Mouse (Mus musculus): Measurements from ENCODE around the gene Filip1l. TPM values are rescaled to one million over a fixed set of nuclear protein-coding genes. Genes with fewer than 3 reads are reported as not detected.

Gene Filip1l
- 4.2 and 4.7 TPM in 2 replicates for polyA plus RNA-seq (2015; fragmentation: Nextera tagmentation; extraction: Ambion mirVana)

- H3K9me3 ChIP-seq, result no peaks in the 10 kb centered on the region
- peaks cover 10% of the 10 kb centered on the region; the same call in 1 of the 2 replicates for H3K4me1 ChIP-seq (replicated peaks)
- H3K4me3 ChIP-seq, result no peak within 1 kb of the TSS
- 77% methylated on average over 6 of the region's 6 CpGs for WGBS
- H3K4me2 ChIP-seq, result no peak within 1 kb of the TSS
- no peaks in the 10 kb centered on the region for H3K36me3 ChIP-seq
- H3K9ac ChIP-seq, result no peak within 1 kb of the TSS
- no peak within 1 kb of the TSS for H3K27ac ChIP-seq (replicated peaks)
- ATAC-seq (ENCODE audit: low read depth), result no peak
- H3K27me3 ChIP-seq, result no peaks in the 10 kb centered on the region
These were observed at the start of gene Filip1l for GRCm38 (mm10) chr16:57352751-57353150. Gene Filip1l (plus strand): TSS chr16:57353093.

GRCm38 (mm10) chr16:57303716-57304115, 49.2 kb upstream of the Filip1l start:
- Histone ChIP-seq H3K9ac (no peak overlapping the region), H3K27me3 (no peaks in the 10 kb centered on the region), H3K4me1 (replicated peaks) (peaks cover 20% of the 10 kb centered on the region), H3K36me3 (no peaks in the 10 kb centered on the region), H3K9me3 (no peaks in the 10 kb centered on the region), H3K27ac (replicated peaks) (no peak overlapping the region), H3K4me3 (no peak overlapping the region), H3K4me2 (no peak overlapping the region)
- ATAC-seq (ENCODE audit: low read depth), result no peak
- WGBS, result 78% methylated on average over 19 of the region's 19 CpGs

GRCm38 (mm10) chr16:57305463-57305862, 47.4 kb upstream of the Filip1l start:
- no peak for ATAC-seq (ENCODE audit: low read depth)
- no peak overlapping the region for H3K4me2 ChIP-seq
- WGBS, result 91% methylated on average over 6 of the region's 6 CpGs

GRCm38 (mm10) chr16:57312130-57312529, 40.8 kb upstream of the Filip1l start:
- no peak overlapping the region for H3K4me3 ChIP-seq
- H3K9me3 ChIP-seq, result no peaks in the 10 kb centered on the region
- ATAC-seq (ENCODE audit: low read depth), result no peak
- H3K4me2 ChIP-seq, result no peak overlapping the region
- H3K27me3 ChIP-seq, result no peaks in the 10 kb centered on the region
- H3K27ac ChIP-seq (replicated peaks), result no peak overlapping the region
- 90% methylated on average over 2 of the region's 2 CpGs for WGBS
- H3K36me3 ChIP-seq, result no peaks in the 10 kb centered on the region
- H3K9ac ChIP-seq, result no peak overlapping the region
- no peaks in the 10 kb centered on the region for H3K4me1 ChIP-seq (replicated peaks)

More at GRCm38 (mm10) chr16:57305463-57305862, 47.4 kb upstream of the Filip1l start:
- Histone ChIP-seq H3K4me1 (replicated peaks) (peaks cover 20% of the 10 kb centered on the region), H3K27ac (replicated peaks) (no peak overlapping the region), H3K9me3 (no peaks in the 10 kb centered on the region), H3K9ac (no peak overlapping the region), H3K36me3 (no peaks in the 10 kb centered on the region), H3K27me3 (no peaks in the 10 kb centered on the region), H3K4me3 (no peak overlapping the region)

GRCm38 (mm10) chr16:57313487-57313886, 39.4 kb upstream of the Filip1l start:
- H3K4me2 ChIP-seq, result no peak overlapping the region
- H3K4me3 ChIP-seq, result no peak overlapping the region
- H3K36me3 ChIP-seq, result no peaks in the 10 kb centered on the region
- H3K4me1 ChIP-seq (replicated peaks), result no peaks in the 10 kb centered on the region
- no peaks in the 10 kb centered on the region for H3K9me3 ChIP-seq
- H3K27ac ChIP-seq (replicated peaks), result no peak overlapping the region
- H3K27me3 ChIP-seq, result no peaks in the 10 kb centered on the region
- H3K9ac ChIP-seq, result no peak overlapping the region
- 91% methylated on average over 3 of the region's 3 CpGs for WGBS
- ATAC-seq (ENCODE audit: low read depth), result no peak

GRCm38 (mm10) chr16:57314236-57314635, 38.7 kb upstream of the Filip1l start:
- Histone ChIP-seq H3K4me2 (no peak overlapping the region), H3K9ac (no peak overlapping the region), H3K4me3 (no peak overlapping the region), H3K27me3 (no peaks in the 10 kb centered on the region), H3K9me3 (no peaks in the 10 kb centered on the region), H3K27ac (replicated peaks) (no peak overlapping the region), H3K4me1 (replicated peaks) (no peaks in the 10 kb centered on the region), H3K36me3 (no peaks in the 10 kb centered on the region)
- ATAC-seq (ENCODE audit: low read depth), result no peak
- WGBS, result 94% methylated on average over 3 of the region's 3 CpGs

GRCm38 (mm10) chr16:57315026-57315425, 37.9 kb upstream of the Filip1l start:
- no peak for ATAC-seq (ENCODE audit: low read depth)
- Histone ChIP-seq H3K9me3 (no peaks in the 10 kb centered on the region), H3K27me3 (no peaks in the 10 kb centered on the region), H3K36me3 (no peaks in the 10 kb centered on the region), H3K9ac (no peak overlapping the region), H3K4me2 (no peak overlapping the region), H3K4me1 (replicated peaks) (no peaks in the 10 kb centered on the region), H3K4me3 (no peak overlapping the region), H3K27ac (replicated peaks) (no peak overlapping the region)
- WGBS, result 91% methylated on average over 9 of the region's 9 CpGs

- H3K36me3 ChIP-seq, result no peaks in the 10 kb centered on the region
- no peaks in the 10 kb centered on the region for H3K4me1 ChIP-seq (replicated peaks)
- ATAC-seq (ENCODE audit: low read depth), result no peak
- WGBS, result 79% methylated on average over 4 of the region's 4 CpGs
- no peak overlapping the region for H3K4me3 ChIP-seq
- no peaks in the 10 kb centered on the region for H3K9me3 ChIP-seq
- H3K27me3 ChIP-seq, result no peaks in the 10 kb centered on the region
- no peak overlapping the region for H3K27ac ChIP-seq (replicated peaks)
- no peak overlapping the region for H3K4me2 ChIP-seq
- H3K9ac ChIP-seq, result no peak overlapping the region
These were observed 35.8 kb upstream of the Filip1l start for GRCm38 (mm10) chr16:57317127-57317526.

- no peaks in the 10 kb centered on the region for H3K4me1 ChIP-seq (replicated peaks)
- H3K9me3 ChIP-seq, result no peaks in the 10 kb centered on the region
- no peak overlapping the region for H3K27ac ChIP-seq (replicated peaks)
- no peak for ATAC-seq (ENCODE audit: low read depth)
- H3K4me2 ChIP-seq, result no peak overlapping the region
- WGBS, result 51% methylated on average over 13 of the region's 13 CpGs
- H3K4me3 ChIP-seq, result no peak overlapping the region
- H3K36me3 ChIP-seq, result no peaks in the 10 kb centered on the region
- H3K9ac ChIP-seq, result no peak overlapping the region
- no peaks in the 10 kb centered on the region for H3K27me3 ChIP-seq
These were observed 34.8 kb upstream of the Filip1l start for GRCm38 (mm10) chr16:57317882-57318636.

GRCm38 (mm10) chr16:57318637-57319125, 34.2 kb upstream of the Filip1l start:
- Histone ChIP-seq H3K9me3 (no peaks in the 10 kb centered on the region), H3K9ac (no peak overlapping the region), H3K27me3 (no peaks in the 10 kb centered on the region), H3K4me1 (replicated peaks) (no peaks in the 10 kb centered on the region), H3K4me2 (no peak overlapping the region), H3K27ac (replicated peaks) (no peak overlapping the region), H3K4me3 (no peak overlapping the region), H3K36me3 (no peaks in the 10 kb centered on the region)
- ATAC-seq (ENCODE audit: low read depth), result no peak
- 83% methylated on average over 8 of the region's 8 CpGs for WGBS

- no peak overlapping the region for H3K4me2 ChIP-seq
- no peak overlapping the region for H3K4me3 ChIP-seq
- no peak overlapping the region for H3K27ac ChIP-seq (replicated peaks)
- H3K36me3 ChIP-seq, result no peaks in the 10 kb centered on the region
- no peaks in the 10 kb centered on the region for H3K9me3 ChIP-seq
- ATAC-seq (ENCODE audit: low read depth), result no peak
- no peak overlapping the region for H3K9ac ChIP-seq
- no peaks in the 10 kb centered on the region for H3K4me1 ChIP-seq (replicated peaks)
- H3K27me3 ChIP-seq, result no peaks in the 10 kb centered on the region
- WGBS, result 72% methylated on average over 7 of the region's 7 CpGs
These were observed 33.4 kb upstream of the Filip1l start for GRCm38 (mm10) chr16:57319284-57320124.

- Histone ChIP-seq H3K27ac (replicated peaks) (no peak overlapping the region), H3K4me1 (replicated peaks) (no peaks in the 10 kb centered on the region), H3K4me3 (no peak overlapping the region), H3K9me3 (no peaks in the 10 kb centered on the region), H3K4me2 (no peak overlapping the region), H3K36me3 (no peaks in the 10 kb centered on the region), H3K27me3 (no peaks in the 10 kb centered on the region), H3K9ac (no peak overlapping the region)
- no peak for ATAC-seq (ENCODE audit: low read depth)
- WGBS, result 76% methylated on average over 7 of the region's 7 CpGs
These were observed 25.9 kb upstream of the Filip1l start for GRCm38 (mm10) chr16:57326996-57327395.

Data from neural tube, embryonic 13.5 days (tissue).